Mouse (Mus musculus): Measurements from ENCODE around the gene Kcnab3. TPM values are rescaled to one million over a fixed set of nuclear protein-coding genes. Genes with fewer than 3 reads are reported as not detected.
A peak's percentile ranks its signal among the peaks of the same experiment; 100 is the strongest.

Kcnab3 gene
- polyA plus RNA-seq, 1 experiment from 2014 or later: 1.1 TPM

- H3K27ac ChIP-seq: no peak overlapping the region
- H3K9ac ChIP-seq: peak overlapping the region; percentile 69
- no peak for ATAC-seq (ENCODE audit: borderline replicate concordance, extremely low read depth, low FRiP score, low TSS enrichment)
- H3K4me1 ChIP-seq: peaks cover 16% of the 10 kb centered on the region
- no peak overlapping the region for H3K4me3 ChIP-seq
- WGBS: 28% methylated on average over 8 of the region's 8 CpGs
- H3K27me3 ChIP-seq: peaks cover 11% of the 10 kb centered on the region; the same call in 1 of the 2 replicates
- H3K36me3 ChIP-seq: no peaks in the 10 kb centered on the region
- peak overlapping the region; percentile 81 for H3K4me2 ChIP-seq
- no peaks in the 10 kb centered on the region for H3K9me3 ChIP-seq
Observed at GRCm38 (mm10) chr11:69332713-69333253, 6.7 kb downstream of the Kcnab3 start.

GRCm38 (mm10) chr11:69333922-69334321 lies 7.9 kb downstream of the Kcnab3 start:
- ATAC-seq (ENCODE audit: borderline replicate concordance, extremely low read depth, low FRiP score, low TSS enrichment): no peak
- Histone ChIP-seq H3K4me3 (no peak overlapping the region), H3K4me2 (no peak overlapping the region), H3K27me3 (0 out of 2 replicates have a peak, but pooled peaks cover 1% of the 10 kb centered on the region), H3K4me1 (peaks cover 16% of the 10 kb centered on the region), H3K27ac (no peak overlapping the region), H3K9ac (no peak overlapping the region), H3K36me3 (no peaks in the 10 kb centered on the region), H3K9me3 (no peaks in the 10 kb centered on the region)
- 55% methylated on average over 3 of the region's 3 CpGs for WGBS

GRCm38 (mm10) chr11:69334796-69335195 lies 8.7 kb downstream of the Kcnab3 start:
- ATAC-seq (ENCODE audit: borderline replicate concordance, extremely low read depth, low FRiP score, low TSS enrichment): no peak
- Histone ChIP-seq H3K36me3 (no peaks in the 10 kb centered on the region), H3K4me2 (no peak overlapping the region), H3K27me3 (no peaks in the 10 kb centered on the region), H3K9me3 (no peaks in the 10 kb centered on the region), H3K4me3 (no peak overlapping the region), H3K27ac (no peak overlapping the region), H3K9ac (no peak overlapping the region), H3K4me1 (peaks cover 16% of the 10 kb centered on the region)
- WGBS: 43% methylated on average over 4 of the region's 4 CpGs

- peak within 1 kb of the TSS; percentile 66 for H3K9ac ChIP-seq
Observed at GRCm38 (mm10) chr11:69340161-69341131, 14.4 kb downstream of the Kcnab3 start, which contains the start of gene Rnf227. Rnf227 (plus strand) TSS chr11:69340461.

GRCm38 (mm10) chr11:69346441-69346840 lies 20.4 kb downstream of the Kcnab3 start:
- no peak overlapping the region for H3K4me3 ChIP-seq
- H3K4me1 ChIP-seq: peaks cover 2% of the 10 kb centered on the region; the same call in 1 of the 2 replicates
- no peak overlapping the region for H3K27ac ChIP-seq
- ATAC-seq (ENCODE audit: borderline replicate concordance, extremely low read depth, low FRiP score, low TSS enrichment): no peak
- H3K9ac ChIP-seq: no peak overlapping the region
- H3K9me3 ChIP-seq: no peaks in the 10 kb centered on the region
- WGBS: 83% methylated on average over 23 of the region's 26 CpGs
- no peaks in the 10 kb centered on the region for H3K27me3 ChIP-seq
- peaks cover 85% of the 10 kb centered on the region for H3K36me3 ChIP-seq
- no peak overlapping the region for H3K4me2 ChIP-seq

More at GRCm38 (mm10) chr11:69340161-69341131, 14.4 kb downstream of the Kcnab3 start, which contains the start of gene Rnf227:
- Histone ChIP-seq H3K9me3 (no peaks in the 10 kb centered on the region), H3K4me3 (peak within 1 kb of the TSS; percentile 59), H3K4me1 (peaks cover 16% of the 10 kb centered on the region), H3K36me3 (peaks cover 27% of the 10 kb centered on the region), H3K4me2 (peak within 1 kb of the TSS; percentile 93), H3K27me3 (no peaks in the 10 kb centered on the region), H3K27ac (peak within 1 kb of the TSS; percentile 70)
- 2% methylated on average over 99 of the region's 99 CpGs for WGBS
- peak; percentile 85 for ATAC-seq (ENCODE audit: borderline replicate concordance, extremely low read depth, low FRiP score, low TSS enrichment)

- WGBS: 86% methylated on average over 5 of the region's 5 CpGs
- H3K4me2 ChIP-seq: no peak overlapping the region
- no peaks in the 10 kb centered on the region for H3K27me3 ChIP-seq
- H3K36me3 ChIP-seq: peaks cover 99% of the 10 kb centered on the region
- no peaks in the 10 kb centered on the region for H3K9me3 ChIP-seq
- H3K27ac ChIP-seq: no peak overlapping the region
- no peak overlapping the region for H3K4me3 ChIP-seq
- no peak for ATAC-seq (ENCODE audit: borderline replicate concordance, extremely low read depth, low FRiP score, low TSS enrichment)
- H3K4me1 ChIP-seq: no peaks in the 10 kb centered on the region
- H3K9ac ChIP-seq: no peak overlapping the region
Observed at GRCm38 (mm10) chr11:69356544-69356943, 30.5 kb downstream of the Kcnab3 start.

- Histone ChIP-seq H3K27ac (no peak overlapping the region), H3K4me1 (peaks cover 5% of the 10 kb centered on the region; the same call in 1 of the 2 replicates), H3K36me3 (peaks cover 97% of the 10 kb centered on the region), H3K9me3 (no peaks in the 10 kb centered on the region), H3K27me3 (no peaks in the 10 kb centered on the region), H3K4me2 (no peak overlapping the region), H3K4me3 (no peak overlapping the region), H3K9ac (no peak overlapping the region)
- no peak for ATAC-seq (ENCODE audit: borderline replicate concordance, extremely low read depth, low FRiP score, low TSS enrichment)
- WGBS: 85% methylated on average over 12 of the region's 12 CpGs
Observed at GRCm38 (mm10) chr11:69357690-69358089, 31.6 kb downstream of the Kcnab3 start.

GRCm38 (mm10) chr11:69362021-69362420 lies 36.0 kb downstream of the Kcnab3 start:
- no peaks in the 10 kb centered on the region for H3K27me3 ChIP-seq
- peaks cover 72% of the 10 kb centered on the region for H3K36me3 ChIP-seq
- no peaks in the 10 kb centered on the region for H3K9me3 ChIP-seq
- H3K4me1 ChIP-seq: peaks cover 37% of the 10 kb centered on the region
- H3K4me3 ChIP-seq: no peak overlapping the region
- H3K4me2 ChIP-seq: no peak overlapping the region
- ATAC-seq (ENCODE audit: borderline replicate concordance, extremely low read depth, low FRiP score, low TSS enrichment): no peak
- no peak overlapping the region for H3K27ac ChIP-seq
- no peak overlapping the region for H3K9ac ChIP-seq
- WGBS: 54% methylated on average over 7 of the region's 7 CpGs

GRCm38 (mm10) chr11:69362479-69362878 lies 36.4 kb downstream of the Kcnab3 start:
- no peak for ATAC-seq (ENCODE audit: borderline replicate concordance, extremely low read depth, low FRiP score, low TSS enrichment)
- WGBS: 50% methylated on average over 2 of the region's 2 CpGs
- Histone ChIP-seq H3K4me1 (peaks cover 40% of the 10 kb centered on the region), H3K4me2 (no peak overlapping the region), H3K4me3 (no peak overlapping the region), H3K27ac (peak overlapping the region; percentile 26; the same call in 1 of the 2 replicates), H3K9ac (no peak overlapping the region), H3K27me3 (no peaks in the 10 kb centered on the region), H3K9me3 (no peaks in the 10 kb centered on the region), H3K36me3 (peaks cover 67% of the 10 kb centered on the region)

GRCm38 (mm10) chr11:69364376-69364775 lies 38.3 kb downstream of the Kcnab3 start:
- peak overlapping the region; percentile 100 for H3K27ac ChIP-seq
- 0 out of 2 replicates have a peak overlapping the region, but pooled peaks have one; percentile 2 for H3K4me3 ChIP-seq
- H3K36me3 ChIP-seq: peaks cover 49% of the 10 kb centered on the region
- no peak for ATAC-seq (ENCODE audit: borderline replicate concordance, extremely low read depth, low FRiP score, low TSS enrichment)
- H3K9ac ChIP-seq: peak overlapping the region; percentile 8
- no peaks in the 10 kb centered on the region for H3K9me3 ChIP-seq
- H3K4me1 ChIP-seq: peaks cover 44% of the 10 kb centered on the region
- WGBS: 28% methylated on average over 8 of the region's 8 CpGs
- H3K27me3 ChIP-seq: no peaks in the 10 kb centered on the region
- peak overlapping the region; percentile 83 for H3K4me2 ChIP-seq

- Histone ChIP-seq H3K4me2 (peak overlapping the region; percentile 83), H3K36me3 (peaks cover 43% of the 10 kb centered on the region), H3K9me3 (no peaks in the 10 kb centered on the region), H3K27me3 (no peaks in the 10 kb centered on the region), H3K4me1 (peaks cover 47% of the 10 kb centered on the region), H3K4me3 (peak overlapping the region; percentile 87), H3K9ac (0 out of 2 replicates have a peak overlapping the region, but pooled peaks have one; percentile 59), H3K27ac (peak overlapping the region; percentile 100)
- peak; percentile 61 for ATAC-seq (ENCODE audit: borderline replicate concordance, extremely low read depth, low FRiP score, low TSS enrichment)
- WGBS: 1% methylated on average over 6 of the region's 6 CpGs
Observed at GRCm38 (mm10) chr11:69364910-69365309, 38.9 kb downstream of the Kcnab3 start.

GRCm38 (mm10) chr11:69365722-69366121 lies 39.7 kb downstream of the Kcnab3 start:
- Histone ChIP-seq H3K4me3 (peak overlapping the region; percentile 87), H3K9me3 (no peaks in the 10 kb centered on the region), H3K4me2 (peak overlapping the region; percentile 83), H3K27ac (peak overlapping the region; percentile 100), H3K4me1 (peaks cover 51% of the 10 kb centered on the region), H3K9ac (peak overlapping the region; percentile 59), H3K36me3 (peaks cover 35% of the 10 kb centered on the region), H3K27me3 (no peaks in the 10 kb centered on the region)
- no peak for ATAC-seq (ENCODE audit: borderline replicate concordance, extremely low read depth, low FRiP score, low TSS enrichment)
- 18% methylated on average over 6 of the region's 6 CpGs for WGBS

Measured in lung, embryonic 15.5 days (tissue).